Mouse (Mus musculus) hindbrain, postnatal 0 days (tissue): ENCODE results near the gene Gm13696. TPM values are rescaled to one million over a fixed set of nuclear protein-coding genes. Genes with fewer than 3 reads are reported as not detected.
"Not testable (repeated sequence)": the region's sequence is repeated elsewhere in the genome, so short reads cannot be mapped to it uniquely, and the experiment has no call there.

ENCODE experiments used
- ATAC-seq: fragments of 200-750 bp; cut with Nextera tagmentation; 2 replicates; pipeline ENCODE4 v1.8.0; 2017; ENCODE audit warnings: mild to moderate bottlenecking, moderate TSS enrichment, moderate library complexity
- DNase-seq: peaks from one replicate; pipeline ENCODE4 v3.0.0-alpha.2; 2015; ENCODE audit warnings: low spot score
- H3K27ac ChIP-seq: fragments of 300-500 bp; sonication (generic); 2 replicates; pipeline ENCODE4 v1.5.1; 2014; ENCODE audit warnings: mild to moderate bottlenecking
- H3K27me3 ChIP-seq: fragments of 300-500 bp; sonication (generic); 2 replicates; pipeline ENCODE4 v1.6.1; 2014; ENCODE audit warnings: low read length, mixed read lengths; ENCODE audit not compliant: insufficient read depth
- H3K36me3 ChIP-seq: fragments of 300-500 bp; sonication (generic); 2 replicates; pipeline ENCODE4 v1.6.1; 2014; ENCODE audit warnings: low read length, mixed read lengths; ENCODE audit not compliant: insufficient read depth
- H3K4me1 ChIP-seq: fragments of 300-500 bp; sonication (generic); 2 replicates; pipeline ENCODE4 v1.6.1; 2014; ENCODE audit warnings: antibody characterized with exemption, low read length, mixed read lengths; ENCODE audit not compliant: insufficient read depth
- H3K4me2 ChIP-seq: fragments of 300-500 bp; sonication (generic); 2 replicates; pipeline ENCODE4 v1.6.1; 2014; ENCODE audit warnings: low read depth, mild to moderate bottlenecking, low read length, moderate library complexity, mixed read lengths
- H3K4me3 ChIP-seq: fragments of 300-500 bp; sonication (generic); 2 replicates; pipeline ENCODE4 v1.5.1; 2014; ENCODE audit warnings: low read length
- H3K9ac ChIP-seq: fragments of 300-500 bp; sonication (generic); replicated peaks from 2 replicates; pipeline ENCODE4 v1.6.1; 2014; ENCODE audit warnings: mild to moderate bottlenecking, low read length, moderate library complexity, mixed read lengths
- H3K9me3 ChIP-seq: fragments of 300-500 bp; sonication (generic); 2 replicates; pipeline ENCODE4 v1.6.1; 2016; ENCODE audit warnings: low read length, mixed read lengths
- CTCF ChIP-seq: IDR thresholded peaks from 2 replicates; pipeline ENCODE4 v1.5.1; 2016; ENCODE audit warnings: antibody characterized with exemption, control low read depth, low read depth
- WGBS: fragments of 180-500 bp; shearing (Covaris S2); extraction: QIAGEN DNeasy Blood & Tissue Kit; methylation state at CpG from one replicate; pipeline ENCODE4 v1.1.7; 2014; 5-methylcytosine and 5-hydroxymethylcytosine counted together
- polyA plus RNA-seq: library from polyadenylated mRNA; unstranded; fragments of >200 nt; fragmentation: Nextera tagmentation; extraction: Ambion mirVana; gene quantifications from 2 replicates; pipeline ENCODE4 v1.2.1, GENCODE M21; 2015
- total RNA-seq: library from RNA; depleted of rRNA; stranded (reverse); fragments of >200 nt; gene quantifications from 2 replicates; pipeline ENCODE4 v1.2.3, GENCODE M21; 2014; rRNA removed

The Gm13696 gene
- total RNA-seq = not detected in 2 replicates
- polyA plus RNA-seq = not detected in 2 replicates

GRCm38 (mm10) chr2:83972823-83973222 lies at the start of gene Gm13696:
Gene Gm13696 (plus strand): TSS chr2:83973123.
- no CpG with 5 or more reads among the region's 6 CpGs for WGBS
- H3K4me1 ChIP-seq, H3K9ac ChIP-seq, H3K36me3 ChIP-seq, ATAC-seq, H3K4me2 ChIP-seq, H3K27me3 ChIP-seq, DNase-seq, H3K27ac ChIP-seq, H3K4me3 ChIP-seq, H3K9me3 ChIP-seq: not testable (repeated sequence)

DNA sequence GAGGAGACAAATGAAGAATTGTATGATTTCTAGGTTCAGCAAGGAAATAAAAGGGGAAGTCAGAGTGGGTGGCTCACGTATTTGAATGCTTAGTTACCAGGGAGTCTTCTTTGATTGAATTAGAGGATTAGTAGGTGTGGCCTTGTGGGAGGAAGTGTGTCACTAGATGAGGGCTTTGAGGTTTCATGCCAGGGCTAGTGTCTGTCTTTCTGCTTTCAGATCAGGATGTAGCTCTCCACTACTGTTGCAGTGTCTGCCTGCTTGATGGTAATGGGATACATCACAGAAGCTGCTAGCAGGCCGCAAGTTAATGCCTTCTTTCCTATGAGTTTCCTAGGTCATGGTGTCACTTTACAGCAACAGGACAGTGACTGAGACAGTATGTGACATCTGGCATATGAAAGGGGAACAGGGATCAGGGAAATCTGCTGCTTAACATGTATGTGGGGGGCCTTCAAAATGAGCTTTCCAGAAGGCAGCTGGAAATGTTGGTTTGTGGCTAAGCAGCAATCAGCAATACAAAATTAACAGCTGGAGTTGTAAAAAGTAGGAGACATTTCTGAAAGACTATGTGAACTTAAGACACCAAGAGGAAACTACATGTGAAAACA lies 43.3 kb upstream of the Gm13696 start:
- Histone ChIP-seq H3K4me1 (no peaks in the 10 kb centered on the region), H3K4me2 (no peak overlapping the region), H3K9ac (no peak overlapping the region), H3K9me3 (no peaks in the 10 kb centered on the region), H3K27ac (no peak overlapping the region), H3K36me3 (no peaks in the 10 kb centered on the region), H3K4me3 (no peak overlapping the region), H3K27me3 (no peaks in the 10 kb centered on the region)
- ATAC-seq (no peak), DNase-seq (no peak)
- no peak for TF ChIP-seq CTCF
- 50% methylated on average over 2 of the region's 2 CpGs for WGBS

DNA sequence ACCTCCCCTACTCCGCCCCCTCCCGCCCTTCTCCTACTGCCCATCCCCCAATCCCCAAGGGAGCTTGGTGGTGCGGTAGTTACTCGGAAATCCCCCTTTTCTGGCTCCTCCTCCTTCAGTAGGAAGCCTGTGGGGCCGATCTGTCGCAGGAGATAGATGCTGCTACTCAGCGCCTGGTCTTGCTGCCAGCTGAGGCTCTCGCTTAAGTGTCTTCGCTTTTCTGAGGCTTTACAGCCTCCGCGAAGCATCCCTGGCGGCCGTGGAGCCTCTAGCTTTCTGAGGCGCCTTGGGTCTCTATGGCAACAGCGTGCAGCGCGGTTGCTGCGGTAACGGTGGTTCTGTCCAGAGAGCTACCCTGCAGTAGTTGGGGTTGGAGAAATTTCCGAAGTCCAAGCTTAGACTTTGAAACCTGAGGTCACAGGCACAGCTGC lies 32.0 kb upstream of the Gm13696 start, which contains the start of gene Zswim2:
Gene Zswim2, minus strand, starts transcription at position 298 of the 431 bp plus-strand sequence.
- Histone ChIP-seq H3K9me3 (no peaks in the 10 kb centered on the region), H3K4me1 (no peaks in the 10 kb centered on the region), H3K36me3 (no peaks in the 10 kb centered on the region), H3K4me2 (peak within 1 kb of the TSS; percentile 72), H3K27ac (peak within 1 kb of the TSS; percentile 32; the same call in 1 of the 2 replicates), H3K27me3 (no peaks in the 10 kb centered on the region), H3K4me3 (peak within 1 kb of the TSS; percentile 42), H3K9ac (peak within 1 kb of the TSS; percentile 30; the same call in 1 of the 2 replicates)
- DNase-seq (peak; percentile 91), ATAC-seq (peak; percentile 98)
- TF ChIP-seq CTCF = no peak; the same call in 1 of the 2 replicates
- 1% methylated on average over 20 of the region's 20 CpGs for whole genome bisulfite sequencing

GRCm38 (mm10) chr2:83941378-83941777 lies 31.5 kb upstream of the Gm13696 start:
- peak overlapping the region; percentile 72 for H3K4me2 ChIP-seq
- WGBS = 19% methylated on average over 3 of the region's 3 CpGs
- no peak overlapping the region for H3K9ac ChIP-seq
- ATAC-seq (peak; percentile 65), DNase-seq (no peak)
- H3K4me1 ChIP-seq = no peaks in the 10 kb centered on the region
- no peaks in the 10 kb centered on the region for H3K9me3 ChIP-seq
- TF ChIP-seq CTCF = peak; percentile 32; the same call in 1 of the 2 replicates
- H3K27me3 ChIP-seq = no peaks in the 10 kb centered on the region
- H3K27ac ChIP-seq = no peak overlapping the region
- no peaks in the 10 kb centered on the region for H3K36me3 ChIP-seq
- H3K4me3 ChIP-seq = peak overlapping the region; percentile 42

- no peaks in the 10 kb centered on the region for H3K4me1 ChIP-seq
- DNase-seq = no peak
- no peaks in the 10 kb centered on the region for H3K9me3 ChIP-seq
- H3K36me3 ChIP-seq = no peaks in the 10 kb centered on the region
- WGBS = 77% methylated on average over 4 of the region's 4 CpGs
- no peak for TF ChIP-seq CTCF
- no peak overlapping the region for H3K4me2 ChIP-seq
- H3K4me3 ChIP-seq = no peak overlapping the region
- H3K9ac ChIP-seq = no peak overlapping the region
- H3K27me3 ChIP-seq = no peaks in the 10 kb centered on the region
- ATAC-seq = no peak
- no peak overlapping the region for H3K27ac ChIP-seq
Measured at GRCm38 (mm10) chr2:83941792-83942191, 31.1 kb upstream of the Gm13696 start.

DNA sequence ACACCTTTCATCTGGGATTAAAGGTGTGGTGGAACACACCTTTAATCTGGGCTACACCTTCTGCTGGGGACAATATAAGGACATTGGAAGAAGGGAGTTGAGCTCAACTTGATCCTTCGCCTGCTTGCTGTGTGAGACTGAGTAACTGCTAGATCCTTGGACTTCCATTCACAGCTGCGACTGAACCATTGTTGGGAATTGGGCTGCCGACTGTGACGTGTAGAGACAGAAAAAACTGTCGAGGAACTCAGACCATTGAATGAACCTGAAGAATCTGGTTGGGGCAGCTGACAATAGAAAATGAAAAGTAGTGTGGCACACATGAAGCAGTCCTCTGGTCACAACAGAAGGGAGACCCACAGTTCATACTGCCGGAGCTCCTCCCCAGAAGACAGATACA lies 17.5 kb upstream of the Gm13696 start, which contains the start of gene Gm13698:
Gene Gm13698, plus strand, starts transcription at position 301 of the 400 bp plus-strand sequence.
- H3K9ac ChIP-seq, H3K4me2 ChIP-seq, H3K4me3 ChIP-seq, H3K27me3 ChIP-seq, ATAC-seq, DNase-seq, H3K4me1 ChIP-seq, H3K36me3 ChIP-seq, H3K9me3 ChIP-seq, H3K27ac ChIP-seq: not testable (repeated sequence)
- no CpG with 5 or more reads among the region's 6 CpGs for WGBS

DNA sequence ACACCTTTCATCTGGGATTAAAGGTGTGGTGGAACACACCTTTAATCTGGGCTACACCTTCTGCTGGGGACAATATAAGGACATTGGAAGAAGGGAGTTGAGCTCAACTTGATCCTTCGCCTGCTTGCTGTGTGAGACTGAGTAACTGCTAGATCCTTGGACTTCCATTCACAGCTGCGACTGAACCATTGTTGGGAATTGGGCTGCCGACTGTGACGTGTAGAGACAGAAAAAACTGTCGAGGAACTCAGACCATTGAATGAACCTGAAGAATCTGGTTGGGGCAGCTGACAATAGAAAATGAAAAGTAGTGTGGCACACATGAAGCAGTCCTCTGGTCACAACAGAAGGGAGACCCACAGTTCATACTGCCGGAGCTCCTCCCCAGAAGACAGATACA lies 11.7 kb upstream of the Gm13696 start, which contains the start of gene Gm13693:
Gene Gm13693, plus strand, starts transcription at position 301 of the 400 bp plus-strand sequence.
- not testable (repeated sequence) for H3K9me3 ChIP-seq, H3K36me3 ChIP-seq, H3K27me3 ChIP-seq, H3K9ac ChIP-seq, ATAC-seq, H3K4me3 ChIP-seq, DNase-seq, H3K27ac ChIP-seq, H3K4me2 ChIP-seq, H3K4me1 ChIP-seq
- WGBS = no CpG with 5 or more reads among the region's 6 CpGs

- not testable (repeated sequence) for H3K4me1 ChIP-seq
Measured at GRCm38 (mm10) chr2:83967013-83967412, 5.9 kb upstream of the Gm13696 start, which contains the start of gene Gm13695. Gene Gm13695 (plus strand): TSS chr2:83967313.

GRCm38 (mm10) chr2:83978633-83979032 lies 5.7 kb downstream of the Gm13696 start, which contains the start of gene Gm13694:
Gene Gm13694 (plus strand): TSS chr2:83978933.
- WGBS = no CpG with 5 or more reads among the region's 6 CpGs
- H3K4me1 ChIP-seq, DNase-seq, H3K9ac ChIP-seq, ATAC-seq, H3K36me3 ChIP-seq, H3K4me3 ChIP-seq, H3K27ac ChIP-seq, H3K9me3 ChIP-seq, H3K4me2 ChIP-seq, H3K27me3 ChIP-seq: not testable (repeated sequence)

More at GRCm38 (mm10) chr2:83967013-83967412, 5.9 kb upstream of the Gm13696 start, which contains the start of gene Gm13695:
- not testable (repeated sequence) for H3K4me2 ChIP-seq, ATAC-seq, H3K4me3 ChIP-seq, H3K27ac ChIP-seq, H3K9ac ChIP-seq, H3K27me3 ChIP-seq, H3K9me3 ChIP-seq, H3K36me3 ChIP-seq, DNase-seq
- WGBS = no CpG with 5 or more reads among the region's 6 CpGs
